Mouse (Mus musculus): ENCODE results near the gene Pomp. TPM values are rescaled to one million over a fixed set of nuclear protein-coding genes. Genes with fewer than 3 reads are reported as not detected.

Gene Pomp
- polyA plus RNA-seq, 1 experiment: 18.7 TPM

DNA sequence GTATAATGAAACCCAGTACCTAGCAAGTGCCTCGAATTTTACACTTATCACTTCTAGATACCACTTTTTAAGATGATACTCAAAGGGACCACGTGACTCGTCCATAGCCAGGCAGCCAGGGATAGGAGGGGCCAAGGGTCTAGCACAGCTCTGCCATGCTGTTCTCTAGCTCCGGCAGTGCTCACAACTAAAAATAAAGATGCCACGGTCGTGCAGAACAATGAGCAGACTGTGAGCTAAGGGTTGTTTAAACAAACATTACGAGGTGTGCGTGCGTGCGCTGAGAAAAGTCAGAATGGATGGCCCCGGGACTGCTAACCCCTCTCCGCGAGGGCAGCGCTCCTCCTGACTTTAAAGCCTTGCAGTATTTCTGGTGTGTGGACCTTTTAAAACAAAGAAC, 27.4 kb upstream of the Pomp start:
- no peak overlapping the region for H3K4me3 ChIP-seq (ENCODE audit: low read depth, low read length)
- H3K36me3 ChIP-seq (ENCODE audit: control insufficient read depth, insufficient read depth, low read length): no peaks in the 10 kb centered on the region
- no peaks in the 10 kb centered on the region for H3K4me1 ChIP-seq (ENCODE audit: control insufficient read depth, insufficient read depth, insufficient read length, low read length)
- H3K27ac ChIP-seq (ENCODE audit: insufficient read depth, low read depth, low read length): no peak overlapping the region
- TF ChIP-seq CTCF (IDR thresholded peaks at IDR 0.05; ENCODE audit: extremely low read depth, insufficient read length, insufficient replicate concordance, low read depth, low read length): no peak
- no peaks in the 10 kb centered on the region for H3K27me3 ChIP-seq (ENCODE audit: control insufficient read depth, insufficient read depth, low read length)
- 31% methylated on average over 14 of the region's 14 CpGs for WGBS

GRCm38 (mm10) chr5:147834841-147835500, 25.3 kb upstream of the Pomp start:
- Histone ChIP-seq H3K4me1 (ENCODE audit: control insufficient read depth, insufficient read depth, insufficient read length, low read length) (no peaks in the 10 kb centered on the region), H3K27ac (ENCODE audit: insufficient read depth, low read depth, low read length) (no peak overlapping the region), H3K27me3 (ENCODE audit: control insufficient read depth, insufficient read depth, low read length) (no peaks in the 10 kb centered on the region), H3K4me3 (ENCODE audit: low read depth, low read length) (no peak overlapping the region), H3K36me3 (ENCODE audit: control insufficient read depth, insufficient read depth, low read length) (no peaks in the 10 kb centered on the region)
- WGBS: 30% methylated on average over 17 of the region's 17 CpGs
- TF ChIP-seq POLR2A (IDR thresholded peaks at IDR 0.05; ENCODE audit: low read depth, low read length) (no peak), CTCF (IDR thresholded peaks at IDR 0.05; ENCODE audit: extremely low read depth, insufficient read length, insufficient replicate concordance, low read depth, low read length) (no peak)

GRCm38 (mm10) chr5:147839418-147839817, 20.8 kb upstream of the Pomp start:
- no peak for TF ChIP-seq POLR2A (IDR thresholded peaks at IDR 0.05; ENCODE audit: low read depth, low read length)
- TF ChIP-seq CTCF (IDR thresholded peaks at IDR 0.05; ENCODE audit: extremely low read depth, insufficient read length, insufficient replicate concordance, low read depth, low read length): no peak
- Histone ChIP-seq H3K27me3 (ENCODE audit: control insufficient read depth, insufficient read depth, low read length) (no peaks in the 10 kb centered on the region), H3K4me3 (ENCODE audit: low read depth, low read length) (no peak overlapping the region), H3K36me3 (ENCODE audit: control insufficient read depth, insufficient read depth, low read length) (no peaks in the 10 kb centered on the region), H3K4me1 (ENCODE audit: control insufficient read depth, insufficient read depth, insufficient read length, low read length) (no peaks in the 10 kb centered on the region), H3K27ac (ENCODE audit: insufficient read depth, low read depth, low read length) (no peak overlapping the region)
- WGBS: 77% methylated on average over 12 of the region's 12 CpGs

- Histone ChIP-seq H3K27ac (ENCODE audit: insufficient read depth, low read depth, low read length) (no peak overlapping the region), H3K27me3 (ENCODE audit: control insufficient read depth, insufficient read depth, low read length) (no peaks in the 10 kb centered on the region), H3K36me3 (ENCODE audit: control insufficient read depth, insufficient read depth, low read length) (no peaks in the 10 kb centered on the region), H3K4me3 (ENCODE audit: low read depth, low read length) (no peak overlapping the region), H3K4me1 (ENCODE audit: control insufficient read depth, insufficient read depth, insufficient read length, low read length) (no peaks in the 10 kb centered on the region)
- WGBS: 55% methylated on average over 7 of the region's 7 CpGs
- TF ChIP-seq CTCF (IDR thresholded peaks at IDR 0.05; ENCODE audit: extremely low read depth, insufficient read length, insufficient replicate concordance, low read depth, low read length): no peak
- no peak for TF ChIP-seq POLR2A (IDR thresholded peaks at IDR 0.05; ENCODE audit: low read depth, low read length)
Measured at GRCm38 (mm10) chr5:147843340-147843739, 16.9 kb upstream of the Pomp start.

- 32% methylated on average over 3 of the region's 3 CpGs for WGBS
- Histone ChIP-seq H3K27me3 (ENCODE audit: control insufficient read depth, insufficient read depth, low read length) (no peaks in the 10 kb centered on the region), H3K4me1 (ENCODE audit: control insufficient read depth, insufficient read depth, insufficient read length, low read length) (no peaks in the 10 kb centered on the region), H3K36me3 (ENCODE audit: control insufficient read depth, insufficient read depth, low read length) (no peaks in the 10 kb centered on the region), H3K4me3 (ENCODE audit: low read depth, low read length) (no peak overlapping the region), H3K27ac (ENCODE audit: insufficient read depth, low read depth, low read length) (no peak overlapping the region)
- no peak for TF ChIP-seq POLR2A (IDR thresholded peaks at IDR 0.05; ENCODE audit: low read depth, low read length)
- TF ChIP-seq CTCF (IDR thresholded peaks at IDR 0.05; ENCODE audit: extremely low read depth, insufficient read length, insufficient replicate concordance, low read depth, low read length): no peak
Measured at GRCm38 (mm10) chr5:147845319-147845718, 14.9 kb upstream of the Pomp start.

DNA sequence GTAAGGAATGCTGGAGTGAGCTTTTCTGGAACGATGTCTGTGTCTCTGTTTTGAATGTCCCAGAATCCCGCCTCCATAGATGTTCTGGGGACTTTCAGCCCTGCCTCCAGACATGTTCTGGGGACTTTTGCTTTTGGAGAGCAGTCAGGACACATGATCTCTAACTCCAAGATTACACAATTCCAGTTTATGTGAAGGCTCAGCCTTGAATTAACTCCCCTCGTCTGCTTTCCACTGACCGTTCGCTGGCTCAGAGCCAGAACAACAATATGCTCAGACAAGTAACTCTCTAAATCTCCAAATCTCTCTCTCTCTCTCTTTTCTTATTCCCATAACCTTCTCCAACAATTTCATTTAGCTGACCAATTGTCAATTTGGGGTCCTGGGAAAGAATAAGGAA, 12.9 kb upstream of the Pomp start:
- WGBS: 55% methylated on average over 5 of the region's 5 CpGs
- no peaks in the 10 kb centered on the region for H3K27me3 ChIP-seq (ENCODE audit: control insufficient read depth, insufficient read depth, low read length)
- TF ChIP-seq POLR2A (IDR thresholded peaks at IDR 0.05; ENCODE audit: low read depth, low read length) (no peak), CTCF (IDR thresholded peaks at IDR 0.05; ENCODE audit: extremely low read depth, insufficient read length, insufficient replicate concordance, low read depth, low read length) (no peak)
- H3K4me3 ChIP-seq (ENCODE audit: low read depth, low read length): no peak overlapping the region
- H3K27ac ChIP-seq (ENCODE audit: insufficient read depth, low read depth, low read length): no peak overlapping the region
- H3K4me1 ChIP-seq (ENCODE audit: control insufficient read depth, insufficient read depth, insufficient read length, low read length): no peaks in the 10 kb centered on the region
- H3K36me3 ChIP-seq (ENCODE audit: control insufficient read depth, insufficient read depth, low read length): no peaks in the 10 kb centered on the region

GRCm38 (mm10) chr5:147848164-147848863, 11.9 kb upstream of the Pomp start:
- TF ChIP-seq CTCF (IDR thresholded peaks at IDR 0.05; ENCODE audit: extremely low read depth, insufficient read length, insufficient replicate concordance, low read depth, low read length) (peak; percentile 78; the same call in 1 of the 2 replicates), POLR2A (IDR thresholded peaks at IDR 0.05; ENCODE audit: low read depth, low read length) (no peak)
- Histone ChIP-seq H3K27ac (ENCODE audit: insufficient read depth, low read depth, low read length) (no peak overlapping the region), H3K27me3 (ENCODE audit: control insufficient read depth, insufficient read depth, low read length) (no peaks in the 10 kb centered on the region), H3K4me3 (ENCODE audit: low read depth, low read length) (no peak overlapping the region), H3K36me3 (ENCODE audit: control insufficient read depth, insufficient read depth, low read length) (no peaks in the 10 kb centered on the region), H3K4me1 (ENCODE audit: control insufficient read depth, insufficient read depth, insufficient read length, low read length) (no peaks in the 10 kb centered on the region)
- WGBS: 23% methylated on average over 16 of the region's 16 CpGs

Data from small intestine, adult 2 months (tissue).